Mouse (Mus musculus): ENCODE measurements around the gene Cnot6. TPM values are rescaled to one million over a fixed set of nuclear protein-coding genes. Genes with fewer than 3 reads are reported as not detected.
A peak's percentile ranks its signal among the peaks of the same experiment; 100 is the strongest.

Gene Cnot6
- polyA plus RNA-seq, 1 experiment from 2014 or later, result 30.0 TPM

- H3K27ac ChIP-seq (ENCODE audit: low read length), result no peak overlapping the region
- WGBS, result 21% methylated on average over 18 of the region's 19 CpGs
- H3K36me3 ChIP-seq (ENCODE audit: control insufficient read depth, insufficient read depth), result no peaks in the 10 kb centered on the region
- H3K27me3 ChIP-seq (ENCODE audit: control insufficient read depth, insufficient read depth, low read length), result no peaks in the 10 kb centered on the region
- peaks cover 13% of the 10 kb centered on the region for H3K4me1 ChIP-seq (ENCODE audit: control insufficient read depth, insufficient read depth, low read length)
- peak; percentile 59; the same call in 1 of the 2 replicates for ATAC-seq (replicated peaks; ENCODE audit: extremely low read depth, insufficient read depth, low FRiP score)
- H3K4me2 ChIP-seq (ENCODE audit: low read depth, low read length), result peak overlapping the region; percentile 60
- H3K4me3 ChIP-seq (ENCODE audit: low read length), result peak overlapping the region; percentile 37
- H3K9me3 ChIP-seq (replicated peaks; ENCODE audit: control insufficient read depth, low read length), result 0 out of 2 replicates have a peak, but pooled peaks cover 3% of the 10 kb centered on the region
- H3K9ac ChIP-seq (ENCODE audit: low read length), result peak overlapping the region; percentile 43; the same call in 1 of the 2 replicates
Measured at GRCm38 (mm10) chr11:49652401-49653078, 60.0 kb downstream of the Cnot6 start.

- H3K9ac ChIP-seq (ENCODE audit: low read length), result no peak overlapping the region
- no peak overlapping the region for H3K27ac ChIP-seq (ENCODE audit: low read length)
- H3K27me3 ChIP-seq (ENCODE audit: control insufficient read depth, insufficient read depth, low read length), result no peaks in the 10 kb centered on the region
- peaks cover 13% of the 10 kb centered on the region for H3K4me1 ChIP-seq (ENCODE audit: control insufficient read depth, insufficient read depth, low read length)
- H3K4me2 ChIP-seq (ENCODE audit: low read depth, low read length), result no peak overlapping the region
- H3K4me3 ChIP-seq (ENCODE audit: low read length), result no peak overlapping the region
- H3K36me3 ChIP-seq (ENCODE audit: control insufficient read depth, insufficient read depth), result no peaks in the 10 kb centered on the region
- 75% methylated on average over 10 of the region's 10 CpGs for WGBS
- H3K9me3 ChIP-seq (replicated peaks; ENCODE audit: control insufficient read depth, low read length), result 0 out of 2 replicates have a peak, but pooled peaks cover 3% of the 10 kb centered on the region
- ATAC-seq (replicated peaks; ENCODE audit: extremely low read depth, insufficient read depth, low FRiP score), result no peak
Measured at GRCm38 (mm10) chr11:49651762-49652322, 60.7 kb downstream of the Cnot6 start.

GRCm38 (mm10) chr11:49650994-49651761, 61.3 kb downstream of the Cnot6 start:
- H3K27me3 ChIP-seq (ENCODE audit: control insufficient read depth, insufficient read depth, low read length), result no peaks in the 10 kb centered on the region
- no peak overlapping the region for H3K4me2 ChIP-seq (ENCODE audit: low read depth, low read length)
- no peak overlapping the region for H3K4me3 ChIP-seq (ENCODE audit: low read length)
- no peaks in the 10 kb centered on the region for H3K36me3 ChIP-seq (ENCODE audit: control insufficient read depth, insufficient read depth)
- no peak overlapping the region for H3K27ac ChIP-seq (ENCODE audit: low read length)
- peaks cover 13% of the 10 kb centered on the region for H3K4me1 ChIP-seq (ENCODE audit: control insufficient read depth, insufficient read depth, low read length)
- H3K9me3 ChIP-seq (replicated peaks; ENCODE audit: control insufficient read depth, low read length), result 0 out of 2 replicates have a peak, but pooled peaks cover 3% of the 10 kb centered on the region
- no peak for ATAC-seq (replicated peaks; ENCODE audit: extremely low read depth, insufficient read depth, low FRiP score)
- WGBS, result 59% methylated on average over 16 of the region's 16 CpGs
- H3K9ac ChIP-seq (ENCODE audit: low read length), result 0 out of 2 replicates have a peak overlapping the region, but pooled peaks have one; percentile 13

DNA sequence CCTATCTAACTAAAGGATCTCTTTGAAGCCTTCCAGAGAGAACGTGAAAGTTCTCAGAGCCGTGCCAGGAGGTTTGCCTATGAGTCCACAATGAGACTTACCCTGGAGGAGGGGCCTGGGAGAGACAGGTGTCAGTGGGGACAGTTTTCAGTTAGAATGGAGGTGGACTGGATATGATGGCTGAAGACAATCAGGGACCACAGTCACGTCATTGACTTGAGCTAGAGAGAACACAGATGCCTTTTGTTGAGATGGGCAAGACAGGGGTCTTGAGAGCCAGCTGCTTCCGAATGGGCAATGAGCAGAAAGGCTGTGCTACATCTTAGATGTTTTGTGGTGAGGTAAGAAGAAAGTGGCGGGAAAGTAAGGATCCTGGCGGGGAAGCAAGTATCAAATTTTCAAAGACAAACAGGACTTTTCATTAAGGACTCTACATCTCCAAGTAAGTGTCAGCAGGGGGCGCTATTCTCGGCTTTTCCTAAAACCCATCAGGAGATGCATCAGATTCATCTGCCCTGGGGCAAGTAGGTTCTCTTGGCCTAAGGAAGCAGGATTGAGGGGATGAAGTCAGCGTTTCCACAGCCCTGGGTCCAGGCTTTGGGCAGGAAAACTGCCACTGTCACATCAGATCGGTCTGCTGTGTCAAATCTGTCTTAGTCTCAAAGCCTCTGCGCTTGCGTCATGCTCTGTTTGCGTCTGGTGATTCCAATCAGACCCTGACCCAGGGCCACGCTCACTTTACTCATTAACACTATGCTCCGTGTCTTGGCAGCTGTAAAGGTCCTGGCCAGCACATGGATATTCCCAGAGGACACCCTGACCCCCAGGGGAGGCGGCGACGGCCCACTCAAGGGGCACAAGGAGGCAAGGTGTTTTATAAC, 62.2 kb downstream of the Cnot6 start:
- H3K4me1 ChIP-seq (ENCODE audit: control insufficient read depth, insufficient read depth, low read length), result peaks cover 15% of the 10 kb centered on the region
- no peak overlapping the region for H3K4me2 ChIP-seq (ENCODE audit: low read depth, low read length)
- no peak overlapping the region for H3K27ac ChIP-seq (ENCODE audit: low read length)
- H3K9me3 ChIP-seq (replicated peaks; ENCODE audit: control insufficient read depth, low read length), result 0 out of 2 replicates have a peak, but pooled peaks cover 3% of the 10 kb centered on the region
- WGBS, result 49% methylated on average over 18 of the region's 18 CpGs
- no peak for ATAC-seq (replicated peaks; ENCODE audit: extremely low read depth, insufficient read depth, low FRiP score)
- H3K9ac ChIP-seq (ENCODE audit: low read length), result 0 out of 2 replicates have a peak overlapping the region, but pooled peaks have one; percentile 13
- H3K27me3 ChIP-seq (ENCODE audit: control insufficient read depth, insufficient read depth, low read length), result no peaks in the 10 kb centered on the region
- no peak overlapping the region for H3K4me3 ChIP-seq (ENCODE audit: low read length)
- H3K36me3 ChIP-seq (ENCODE audit: control insufficient read depth, insufficient read depth), result no peaks in the 10 kb centered on the region

DNA sequence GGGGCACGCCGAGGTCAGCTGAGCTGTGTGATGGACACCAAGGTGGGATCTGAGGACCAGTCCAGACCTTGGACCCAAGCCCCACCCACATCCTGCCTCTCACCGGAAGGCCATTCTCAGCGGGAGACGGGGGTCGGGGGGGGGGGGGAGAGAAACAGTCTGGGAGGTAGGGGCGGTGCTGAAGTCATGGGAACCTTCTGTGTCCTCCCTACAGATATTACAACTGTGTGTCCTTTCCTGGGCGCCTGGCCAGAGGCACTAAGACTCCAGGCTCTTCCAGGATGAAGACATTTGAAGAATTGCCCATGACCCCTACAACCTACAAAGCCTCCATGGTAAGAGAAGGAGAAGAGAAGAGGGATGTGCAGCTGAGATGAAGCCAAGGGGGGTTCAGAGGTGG, 66.8 kb downstream of the Cnot6 start:
- Histone ChIP-seq H3K9ac (ENCODE audit: low read length) (no peak overlapping the region), H3K9me3 (replicated peaks; ENCODE audit: control insufficient read depth, low read length) (no peaks in the 10 kb centered on the region), H3K27me3 (ENCODE audit: control insufficient read depth, insufficient read depth, low read length) (no peaks in the 10 kb centered on the region), H3K4me2 (ENCODE audit: low read depth, low read length) (no peak overlapping the region), H3K36me3 (ENCODE audit: control insufficient read depth, insufficient read depth) (no peaks in the 10 kb centered on the region), H3K4me1 (ENCODE audit: control insufficient read depth, insufficient read depth, low read length) (peaks cover 6% of the 10 kb centered on the region; the same call in 1 of the 2 replicates), H3K4me3 (ENCODE audit: low read length) (no peak overlapping the region), H3K27ac (ENCODE audit: low read length) (no peak overlapping the region)
- WGBS, result 45% methylated on average over 7 of the region's 8 CpGs
- ATAC-seq (replicated peaks; ENCODE audit: extremely low read depth, insufficient read depth, low FRiP score), result no peak

DNA sequence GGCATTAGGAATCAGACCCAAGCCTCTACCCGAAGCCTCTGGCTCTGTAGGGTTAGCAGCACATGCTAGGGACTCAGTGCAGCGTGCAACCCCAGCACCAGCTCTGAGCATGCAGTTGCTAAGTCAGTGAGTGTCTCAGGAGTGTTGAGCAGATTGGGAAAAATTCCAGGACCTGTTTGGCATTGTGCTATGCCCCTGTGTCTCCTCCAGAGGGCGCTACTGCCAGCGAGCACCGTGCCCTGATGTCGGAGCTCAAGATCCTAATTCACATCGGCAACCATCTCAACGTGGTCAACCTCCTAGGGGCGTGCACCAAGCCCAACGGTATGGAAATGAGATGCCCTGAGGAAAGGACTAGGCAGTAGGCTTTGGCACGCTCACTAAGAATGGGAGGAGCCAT, 76.1 kb downstream of the Cnot6 start:
- H3K4me2 ChIP-seq (ENCODE audit: low read depth, low read length), result peak overlapping the region; percentile 38; the same call in 1 of the 2 replicates
- peaks cover 6% of the 10 kb centered on the region for H3K4me1 ChIP-seq (ENCODE audit: control insufficient read depth, insufficient read depth, low read length)
- H3K9me3 ChIP-seq (replicated peaks; ENCODE audit: control insufficient read depth, low read length), result no peaks in the 10 kb centered on the region
- 0 out of 2 replicates have a peak, but pooled peaks have one; percentile 29 for ATAC-seq (replicated peaks; ENCODE audit: extremely low read depth, insufficient read depth, low FRiP score)
- WGBS, result 9% methylated on average over 11 of the region's 11 CpGs
- H3K4me3 ChIP-seq (ENCODE audit: low read length), result no peak overlapping the region
- no peak overlapping the region for H3K27ac ChIP-seq (ENCODE audit: low read length)
- no peaks in the 10 kb centered on the region for H3K36me3 ChIP-seq (ENCODE audit: control insufficient read depth, insufficient read depth)
- H3K27me3 ChIP-seq (ENCODE audit: control insufficient read depth, insufficient read depth, low read length), result peaks cover 40% of the 10 kb centered on the region
- no peak overlapping the region for H3K9ac ChIP-seq (ENCODE audit: low read length)

GRCm38 (mm10) chr11:49635671-49636070, 76.9 kb downstream of the Cnot6 start:
- H3K4me3 ChIP-seq (ENCODE audit: low read length), result no peak overlapping the region
- peaks cover 6% of the 10 kb centered on the region for H3K4me1 ChIP-seq (ENCODE audit: control insufficient read depth, insufficient read depth, low read length)
- H3K9me3 ChIP-seq (replicated peaks; ENCODE audit: control insufficient read depth, low read length), result no peaks in the 10 kb centered on the region
- H3K27ac ChIP-seq (ENCODE audit: low read length), result no peak overlapping the region
- no peak overlapping the region for H3K9ac ChIP-seq (ENCODE audit: low read length)
- 68% methylated on average over 6 of the region's 6 CpGs for WGBS
- peaks cover 40% of the 10 kb centered on the region for H3K27me3 ChIP-seq (ENCODE audit: control insufficient read depth, insufficient read depth, low read length)
- no peak for ATAC-seq (replicated peaks; ENCODE audit: extremely low read depth, insufficient read depth, low FRiP score)
- H3K4me2 ChIP-seq (ENCODE audit: low read depth, low read length), result no peak overlapping the region
- H3K36me3 ChIP-seq (ENCODE audit: control insufficient read depth, insufficient read depth), result no peaks in the 10 kb centered on the region

- no peaks in the 10 kb centered on the region for H3K9me3 ChIP-seq (replicated peaks; ENCODE audit: control insufficient read depth, low read length)
- no peak for ATAC-seq (replicated peaks; ENCODE audit: extremely low read depth, insufficient read depth, low FRiP score)
- H3K4me1 ChIP-seq (ENCODE audit: control insufficient read depth, insufficient read depth, low read length), result peaks cover 6% of the 10 kb centered on the region
- H3K36me3 ChIP-seq (ENCODE audit: control insufficient read depth, insufficient read depth), result no peaks in the 10 kb centered on the region
- no peak overlapping the region for H3K27ac ChIP-seq (ENCODE audit: low read length)
- H3K4me3 ChIP-seq (ENCODE audit: low read length), result peak overlapping the region; percentile 34
- WGBS, result 25% methylated on average over 22 of the region's 22 CpGs
- H3K9ac ChIP-seq (ENCODE audit: low read length), result no peak overlapping the region
- peak overlapping the region; percentile 58 for H3K4me2 ChIP-seq (ENCODE audit: low read depth, low read length)
- H3K27me3 ChIP-seq (ENCODE audit: control insufficient read depth, insufficient read depth, low read length), result peaks cover 40% of the 10 kb centered on the region
Measured at GRCm38 (mm10) chr11:49634101-49634500, 78.4 kb downstream of the Cnot6 start.
